Mouse (Mus musculus): Measurements from ENCODE around the gene Myb. TPM values are rescaled to one million over a fixed set of nuclear protein-coding genes. Genes with fewer than 3 reads are reported as not detected.

The Myb gene
- total and polyA plus RNA-seq, 3 experiments: 11.1 to 24.0 (median 19.1) TPM

DNA sequence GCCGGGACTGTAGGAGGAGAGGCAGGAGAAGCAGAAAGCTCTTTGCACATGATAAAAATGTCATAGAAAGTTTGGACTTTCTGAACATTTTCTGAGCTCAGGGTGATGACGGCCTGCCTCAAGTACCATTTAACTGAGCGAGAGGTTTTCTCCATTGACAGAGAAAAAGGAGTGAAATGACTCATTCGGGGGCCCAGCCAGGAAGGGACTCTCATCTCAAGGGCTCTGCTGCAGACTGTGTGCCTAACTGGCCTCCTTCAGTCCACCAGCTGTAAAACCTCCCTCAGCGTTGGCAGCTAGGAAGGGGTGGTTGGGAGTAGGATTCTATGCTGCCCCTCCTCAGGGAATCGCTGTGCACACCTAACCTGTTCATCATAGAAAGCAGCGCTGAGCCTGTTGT lies 61.3 kb downstream of the Myb start (continued):
- TF ChIP-seq USF1 (IDR thresholded peaks at IDR 0.05; ENCODE audit: low read depth, low read length) (no peak), EP300 (IDR thresholded peaks at IDR 0.05; ENCODE audit: low read length) (peak; percentile 91), POLR2A (IDR thresholded peaks at IDR 0.05; ENCODE audit: low read depth, low read length) (peak; percentile 39; the same call in 1 of the 2 replicates), ZMIZ1 (IDR thresholded peaks at IDR 0.05; ENCODE audit: low read depth, low read length) (no peak), TBP (conservative IDR thresholded peaks at IDR 0.05; ENCODE audit: low read depth, low read length) (no peak), ETS1 (conservative IDR thresholded peaks at IDR 0.05; ENCODE audit: low read depth, low read length) (peak; percentile 66; the same call in 1 of the 2 replicates), JUN (IDR thresholded peaks at IDR 0.05; ENCODE audit: insufficient read depth, low read depth, low read length) (peak; percentile 94), MAFK (IDR thresholded peaks at IDR 0.05; ENCODE audit: insufficient replicate concordance, low read length) (no peak)

GRCm38 (mm10) chr10:21095541-21095940 lies 65.2 kb downstream of the Myb start:
- Histone ChIP-seq H3K9ac (ENCODE audit: insufficient read depth, low read depth) (no peak overlapping the region), H3K79me2 (replicated peaks; ENCODE audit: control insufficient read depth, extremely low read depth, insufficient read depth, poor library complexity, severe bottlenecking) (no peaks in the 10 kb centered on the region), H3K4me3 (replicated peaks in 1 of 3; ENCODE audit: low read depth in 2 of 3, low read length in 2 of 3, poor library complexity in 1 of 3) (no peak overlapping the region), H3K9me3 (replicated peaks; ENCODE audit: low read length) (no peaks in the 10 kb centered on the region), H3K27me3 (replicated peaks) (no peaks in the 10 kb centered on the region), H3K36me3 (replicated peaks in 1 of 2; ENCODE audit: control insufficient read depth in 1 of 2, insufficient read depth in 1 of 2, low read length in 1 of 2) (no peaks in the 10 kb centered on the region), H3K4me1 (ENCODE audit: control insufficient read depth in 1 of 2, insufficient read depth in 2 of 2) (peaks cover 14 to 57% of the 10 kb centered on the region in 2 experiments), H3K27ac (ENCODE audit: insufficient read depth, low read depth) (no peak overlapping the region), H3K4me2 (ENCODE audit: insufficient read depth, low read depth, poor library complexity, severe bottlenecking) (no peak overlapping the region)
- dilution Hi-C loops (cut with MboI; ENCODE audit: extremely low pct_ligation_motif_present, extremely low pct_unique_long_range_greater_than_20kb, low sequenced_read_pairs) (no loop called here), in situ Hi-C loops (cut with MboI; ENCODE audit: low pct_ligation_motif_present, low pct_unique_long_range_greater_than_20kb, low sequenced_read_pairs) (loop anchor here (10.0 kb wide), 1 partner anchor 49 kb away; no protein-coding TSS in a partner anchor)
- no peak for DNase-seq (ENCODE audit: extremely low read depth)
- TF ChIP-seq EP300 (IDR thresholded peaks at IDR 0.05; ENCODE audit: low read length): no peak
- no peak for TF ChIP-seq RCOR1 (conservative IDR thresholded peaks at IDR 0.05; ENCODE audit: low read depth, low read length)
- no peak for TF ChIP-seq ZNF384 (IDR thresholded peaks at IDR 0.05; ENCODE audit: low read depth, low read length)
- no peak for TF ChIP-seq USF1 (IDR thresholded peaks at IDR 0.05; ENCODE audit: low read depth, low read length)
- no peak for TF ChIP-seq TCF12 (IDR thresholded peaks at IDR 0.05; ENCODE audit: low read depth, low read length)
- no peak for TF ChIP-seq MAFK (IDR thresholded peaks at IDR 0.05; ENCODE audit: insufficient replicate concordance, low read length)
- no peak for TF ChIP-seq JUN (IDR thresholded peaks at IDR 0.05; ENCODE audit: insufficient read depth, low read depth, low read length)
- TF ChIP-seq SMC3 (IDR thresholded peaks at IDR 0.05; ENCODE audit: low read depth, low read length): no peak
- TF ChIP-seq CHD2 (IDR thresholded peaks at IDR 0.05; ENCODE audit: low read length): no peak
- TF ChIP-seq MEF2A (IDR thresholded peaks at IDR 0.05; ENCODE audit: borderline replicate concordance, low read depth, low read length): no peak
- no peak for TF ChIP-seq IRF4 (IDR thresholded peaks at IDR 0.05; ENCODE audit: low read depth, low read length)
- TF ChIP-seq ETS1 (conservative IDR thresholded peaks at IDR 0.05; ENCODE audit: low read depth, low read length): no peak
- no peak for TF ChIP-seq ELF1 (IDR thresholded peaks at IDR 0.05; ENCODE audit: low read depth, low read length)
- TF ChIP-seq TBP (conservative IDR thresholded peaks at IDR 0.05; ENCODE audit: low read depth, low read length): no peak
- no peak for TF ChIP-seq PAX5 (IDR thresholded peaks at IDR 0.05; ENCODE audit: low read length)
- TF ChIP-seq NRF1 (IDR thresholded peaks at IDR 0.05; ENCODE audit: low read depth, low read length): no peak
